Mouse (Mus musculus): Measurements from ENCODE around the gene Klc4.

- TF ChIP-seq CTCF (IDR thresholded peaks at IDR 0.05; ENCODE audit: low read depth) (no peak), EP300 (IDR thresholded peaks at IDR 0.05; ENCODE audit: low read depth) (no peak)
Measured at GRCm38 (mm10) chr17:46627409-46627808, 18.4 kb downstream of the Klc4 start.
